Mouse (Mus musculus) layer of hippocampus, adult 2 months (tissue): ENCODE measurements around the gene Ipo7. TPM values are rescaled to one million over a fixed set of nuclear protein-coding genes. Genes with fewer than 3 reads are reported as not detected.

Experiments used
- DNase-seq, 2 experiments: peaks; one replicate each; pipeline ENCODE4 v3.0.0; 2022; ENCODE audit warnings: low spot score in 2 of 2
- H3K27ac ChIP-seq: fragments of 200-600 bp; 2 replicates; pipeline ENCODE4 v1.8.1; 2022
- H3K4me3 ChIP-seq: fragments of 200-600 bp; 2 replicates; pipeline ENCODE4 v1.8.1; 2022; ENCODE audit warnings: mild to moderate bottlenecking
- CTCF ChIP-seq: fragments of 200-600 bp; conservative IDR thresholded peaks from 2 replicates; pipeline ENCODE4 v1.8.1; 2022; ENCODE audit warnings: antibody characterized with exemption, mild to moderate bottlenecking, moderate library complexity
- total RNA-seq, 2 experiments: library from RNA; stranded (reverse); gene quantifications; 2 replicates each; pipeline ENCODE4 v1.2.3; 2021

The Ipo7 gene
- total RNA-seq, 2 experiments from 2014 or later = 97.9 to 101 TPM

- no peak for DNase-seq
- Histone ChIP-seq H3K4me3 (no peak overlapping the region), H3K27ac (peak overlapping the region; percentile 97)
- TF ChIP-seq CTCF = peak; percentile 71
Observed at GRCm38 (mm10) chr7:110059092-110059785, 41.2 kb downstream of the Ipo7 start.

DNA sequence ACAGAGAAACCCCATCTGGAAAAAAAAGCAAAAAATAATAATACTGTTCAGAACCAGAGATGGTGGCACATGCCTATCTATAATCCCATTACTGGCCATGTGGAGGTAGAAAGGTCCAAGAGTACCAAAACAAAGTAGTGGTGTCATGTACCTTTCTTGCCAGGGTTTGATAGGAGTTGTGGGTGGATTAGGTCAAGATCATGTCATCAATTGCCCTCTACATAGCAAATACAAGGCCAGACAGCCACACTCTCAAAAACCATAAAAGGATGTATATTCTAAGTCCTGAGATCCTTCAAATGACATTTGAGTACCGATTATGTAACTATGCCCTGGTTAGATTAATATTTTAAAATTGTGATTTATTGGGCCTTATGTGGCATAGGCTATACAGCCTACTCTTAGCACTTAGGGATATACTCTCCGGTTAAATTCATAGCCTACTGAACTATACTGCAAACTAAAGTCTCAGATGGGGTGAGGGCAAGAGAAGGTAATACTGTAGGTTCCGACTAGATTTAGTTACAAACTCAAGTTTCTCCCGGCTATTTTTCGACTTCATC is 42.1 kb downstream of the Ipo7 start:
- no peak for TF ChIP-seq CTCF
- Histone ChIP-seq H3K27ac (peak overlapping the region; percentile 97), H3K4me3 (peak overlapping the region; percentile 98)
- peak in 1 of 2 experiments; percentile 14 for DNase-seq

GRCm38 (mm10) chr7:110060669-110061198 is 42.7 kb downstream of the Ipo7 start:
- no peak for DNase-seq
- peak overlapping the region; percentile 97 for H3K27ac ChIP-seq
- H3K4me3 ChIP-seq = peak overlapping the region; percentile 98
- no peak; the same call in 1 of the 2 replicates for TF ChIP-seq CTCF

DNA sequence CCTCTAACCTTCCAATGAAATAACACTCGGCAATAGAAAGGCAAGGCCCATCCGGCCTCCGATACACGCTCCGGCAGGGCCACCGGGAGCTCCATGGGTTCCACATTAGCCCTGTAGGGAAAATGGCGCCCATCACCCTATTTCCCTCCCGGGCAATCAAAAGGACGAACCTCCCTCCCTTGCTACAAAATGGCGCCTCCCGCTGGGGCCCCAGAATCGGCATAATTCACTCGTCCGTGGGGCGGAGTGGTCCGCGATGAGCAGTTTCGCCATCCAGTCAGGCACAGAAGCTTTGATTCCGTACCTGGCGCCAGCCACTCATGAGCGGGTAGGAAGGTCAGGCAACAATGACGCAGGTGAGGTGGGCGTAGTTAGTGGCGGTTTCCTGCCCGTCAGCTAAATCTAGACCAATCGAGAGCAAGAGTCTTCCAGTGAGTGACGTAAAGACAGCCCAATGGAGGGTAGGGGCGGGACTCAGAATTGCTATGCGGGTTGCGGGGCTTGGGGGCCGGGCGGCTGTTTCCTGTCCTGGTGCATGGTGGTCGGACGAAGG is 43.2 kb downstream of the Ipo7 start, which contains the start of gene Zfp143:
TSS of gene Zfp143 (plus strand) at position 19 of the 553 bp plus-strand sequence.
- peak; percentile 100 for DNase-seq
- TF ChIP-seq CTCF = no peak
- peak within 1 kb of the TSS; percentile 99 for H3K27ac ChIP-seq
- H3K4me3 ChIP-seq = peak within 1 kb of the TSS; percentile 98

- peak overlapping the region; percentile 80 for H3K4me3 ChIP-seq
- DNase-seq = peak; percentile 72 to 82
- peak overlapping the region; percentile 99 for H3K27ac ChIP-seq
- peak; percentile 31 for TF ChIP-seq CTCF
Observed at GRCm38 (mm10) chr7:110061752-110062273, 43.7 kb downstream of the Ipo7 start.

DNA sequence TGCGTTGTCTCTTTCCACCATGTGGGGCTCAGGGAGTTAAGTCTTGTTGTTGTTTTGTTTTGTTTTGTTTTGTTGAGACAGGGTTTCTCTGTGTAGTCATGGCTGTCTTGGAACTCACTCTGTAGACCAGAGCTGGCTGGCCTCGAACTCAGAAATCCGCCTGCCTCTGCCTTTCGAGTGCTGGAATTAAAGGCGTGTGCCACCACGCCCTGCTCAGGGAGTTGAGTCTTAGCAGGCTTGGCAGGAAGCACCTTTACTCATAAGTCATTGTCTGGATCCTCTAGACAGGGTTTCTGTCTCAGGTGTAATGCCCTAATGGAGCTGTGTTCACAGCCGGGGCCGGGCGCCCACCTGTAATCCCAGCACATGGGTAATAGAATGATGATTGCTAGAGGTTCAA is 45.7 kb downstream of the Ipo7 start:
- DNase-seq = no peak
- no peak overlapping the region; the same call in 1 of the 2 replicates for H3K27ac ChIP-seq
- no peak overlapping the region for H3K4me3 ChIP-seq
- TF ChIP-seq CTCF = no peak

DNA sequence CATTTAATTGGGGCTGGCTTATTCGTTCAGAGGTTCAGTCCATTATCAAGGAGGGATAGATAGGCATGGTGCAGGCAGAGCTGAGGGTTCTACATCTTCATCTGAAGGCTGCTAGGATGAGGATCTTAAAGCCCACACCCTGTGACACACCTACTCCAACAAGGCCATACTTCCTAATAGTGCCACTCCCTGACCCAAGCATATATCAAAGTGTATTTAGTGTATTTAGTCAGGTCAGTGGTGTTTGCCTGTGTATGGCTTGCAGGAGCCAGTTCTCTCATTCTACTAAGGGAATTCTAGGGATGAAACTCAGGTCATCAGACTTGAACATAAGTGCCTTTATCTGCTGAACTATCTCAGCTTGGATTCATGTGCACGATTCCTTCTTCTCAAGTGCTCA is 51.0 kb downstream of the Ipo7 start:
- H3K27ac ChIP-seq = no peak overlapping the region
- no peak for DNase-seq
- H3K4me3 ChIP-seq = no peak overlapping the region
- TF ChIP-seq CTCF = no peak

DNA sequence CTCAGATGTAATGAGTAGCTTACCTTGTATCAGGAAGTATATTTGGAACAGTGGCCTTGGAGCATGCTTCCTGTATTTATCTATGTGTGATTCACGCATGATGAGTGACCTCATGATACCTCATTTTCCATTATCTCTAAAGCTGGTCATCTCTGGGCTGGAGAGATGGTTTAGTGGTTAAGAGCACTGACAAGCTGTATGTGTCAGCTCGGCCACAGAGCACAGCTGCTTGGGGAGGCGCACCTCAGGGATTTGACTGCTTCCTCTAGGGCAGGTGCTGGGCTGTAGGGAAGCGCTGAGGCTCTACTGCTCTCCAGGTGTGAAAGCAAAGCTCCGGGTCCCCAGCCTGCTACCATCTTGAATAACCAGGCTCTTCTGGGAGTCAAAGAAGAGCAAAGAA is 60.1 kb downstream of the Ipo7 start:
- H3K4me3 ChIP-seq = no peak overlapping the region
- no peak for DNase-seq
- no peak overlapping the region for H3K27ac ChIP-seq
- TF ChIP-seq CTCF = no peak

- DNase-seq = peak in 1 of 2 experiments; percentile 66
- Histone ChIP-seq H3K27ac (peak overlapping the region; percentile 28; the same call in 1 of the 2 replicates), H3K4me3 (no peak overlapping the region)
- peak; percentile 88 for TF ChIP-seq CTCF
Observed at GRCm38 (mm10) chr7:110083386-110084165, 65.5 kb downstream of the Ipo7 start.

- no peak for TF ChIP-seq CTCF
- no peak for DNase-seq
- no peak overlapping the region for H3K27ac ChIP-seq
- no peak overlapping the region for H3K4me3 ChIP-seq
Observed at GRCm38 (mm10) chr7:110085217-110085616, 67.1 kb downstream of the Ipo7 start.

GRCm38 (mm10) chr7:110087914-110088313 is 69.8 kb downstream of the Ipo7 start:
- Histone ChIP-seq H3K4me3 (no peak overlapping the region), H3K27ac (no peak overlapping the region)
- no peak for DNase-seq
- no peak for TF ChIP-seq CTCF

DNA sequence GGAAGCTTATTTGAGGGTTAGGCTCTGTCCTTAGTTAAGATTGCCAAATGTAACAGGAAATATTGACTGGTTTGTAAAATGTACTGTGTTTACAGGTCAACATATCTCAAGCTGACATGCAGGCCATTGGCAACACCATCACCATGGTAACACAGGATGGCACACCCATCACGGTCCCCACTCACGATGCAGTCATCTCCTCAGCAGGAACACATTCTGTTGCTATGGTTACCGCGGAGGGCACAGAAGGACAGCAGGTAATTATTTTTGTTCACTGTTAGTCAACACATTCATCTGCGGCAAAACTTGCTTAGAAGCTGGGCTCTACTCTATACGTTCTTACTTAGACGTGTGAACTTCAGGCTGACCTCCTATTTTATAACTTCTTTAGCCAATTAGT is 73.6 kb downstream of the Ipo7 start:
- no peak overlapping the region for H3K27ac ChIP-seq
- TF ChIP-seq CTCF = no peak
- peak; percentile 26 to 42 for DNase-seq

More for the DNA sequence above, 73.6 kb downstream of the Ipo7 start:
- no peak overlapping the region for H3K4me3 ChIP-seq
